Mouse (Mus musculus) embryonic fibroblast, embryonic 13.5 days (primary cell): ENCODE results near the gene Cfap100. TPM values are rescaled to one million over a fixed set of nuclear protein-coding genes. Genes with fewer than 3 reads are reported as not detected.

ENCODE experiments used
- H3K27ac ChIP-seq: 2 replicates; pipeline ENCODE4 v1.5.1; 2012; ENCODE audit warnings: low read length, control low read depth, inconsistent platforms; ENCODE audit not compliant: insufficient read depth
- H3K4me1 ChIP-seq: 2 replicates; pipeline ENCODE4 v1.6.1; 2011; ENCODE audit warnings: low read length; ENCODE audit not compliant: control insufficient read depth, insufficient read depth
- H3K4me3 ChIP-seq: 2 replicates; pipeline ENCODE4 v1.5.1; 2011; ENCODE audit warnings: mild to moderate bottlenecking, control low read depth, low read length; ENCODE audit not compliant: insufficient read depth
- CTCF ChIP-seq: IDR thresholded peaks from 2 replicates; pipeline ENCODE4 v1.5.1; 2011; ENCODE audit warnings: mild to moderate bottlenecking, control low read depth, low read length, moderate library complexity, borderline replicate concordance; ENCODE audit not compliant: insufficient read depth
- POLR2A ChIP-seq: IDR thresholded peaks from 2 replicates; pipeline ENCODE4 v1.6.1; 2011; ENCODE audit warnings: low read depth, mild to moderate bottlenecking, control low read depth, low read length, moderate library complexity
- polyA plus RNA-seq: library from polyadenylated mRNA; stranded (reverse); fragments of >200 nt; gene quantifications from 2 replicates; pipeline ENCODE4 v1.2.4, GENCODE M21; 2011; ENCODE audit warnings: low read depth; ENCODE audit not compliant: missing spikeins, insufficient read length

Cfap100 gene
- polyA plus RNA-seq, 1 experiment: 0.95 TPM

DNA sequence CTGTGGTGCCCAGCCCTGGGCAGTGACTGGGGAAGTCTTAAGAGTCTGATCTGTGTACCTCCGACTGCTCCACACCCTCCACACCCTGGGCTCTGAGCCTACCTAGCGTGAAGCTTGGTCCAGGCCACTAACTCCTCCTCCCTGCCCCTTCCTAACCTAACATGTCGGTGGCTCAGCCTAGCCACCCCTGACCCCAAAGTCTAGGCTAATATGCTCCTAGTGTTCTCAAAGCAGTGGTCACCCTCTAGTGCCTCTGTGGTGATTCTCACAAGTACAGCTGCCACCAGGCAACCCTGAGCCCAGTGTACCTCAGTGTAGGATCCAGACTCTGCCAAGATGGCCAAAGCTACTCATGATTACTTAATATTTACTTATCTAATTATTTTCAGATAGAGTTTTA, 6.1 kb upstream of the Cfap100 start:
- Histone ChIP-seq H3K27ac (no peak overlapping the region), H3K4me1 (no peaks in the 10 kb centered on the region), H3K4me3 (no peak overlapping the region)
- TF ChIP-seq CTCF (no peak), POLR2A (no peak)

DNA sequence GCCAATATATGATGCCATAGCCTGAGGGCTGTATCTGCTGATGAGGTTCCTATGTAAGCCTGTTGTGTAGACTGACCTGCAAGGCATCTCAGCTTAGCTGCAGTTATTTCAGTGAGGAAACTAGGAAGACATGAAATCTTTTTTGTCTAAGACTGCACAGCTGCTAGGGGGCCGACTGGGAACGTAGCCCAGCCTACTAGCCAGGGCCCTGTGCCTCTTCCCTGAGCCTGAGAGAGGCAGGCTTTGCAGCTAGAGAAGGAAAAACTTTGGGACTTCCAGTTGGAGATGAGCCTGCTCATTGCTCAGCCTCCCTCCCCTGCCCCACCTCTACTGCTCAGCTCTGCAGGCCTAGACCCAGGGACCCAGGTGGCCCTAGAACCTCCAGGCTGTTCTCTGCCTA, 2.9 kb upstream of the Cfap100 start:
- H3K4me3 ChIP-seq: no peak overlapping the region
- H3K27ac ChIP-seq: no peak overlapping the region
- TF ChIP-seq POLR2A: no peak
- peaks cover 8% of the 10 kb centered on the region; the same call in 1 of the 2 replicates for H3K4me1 ChIP-seq

DNA sequence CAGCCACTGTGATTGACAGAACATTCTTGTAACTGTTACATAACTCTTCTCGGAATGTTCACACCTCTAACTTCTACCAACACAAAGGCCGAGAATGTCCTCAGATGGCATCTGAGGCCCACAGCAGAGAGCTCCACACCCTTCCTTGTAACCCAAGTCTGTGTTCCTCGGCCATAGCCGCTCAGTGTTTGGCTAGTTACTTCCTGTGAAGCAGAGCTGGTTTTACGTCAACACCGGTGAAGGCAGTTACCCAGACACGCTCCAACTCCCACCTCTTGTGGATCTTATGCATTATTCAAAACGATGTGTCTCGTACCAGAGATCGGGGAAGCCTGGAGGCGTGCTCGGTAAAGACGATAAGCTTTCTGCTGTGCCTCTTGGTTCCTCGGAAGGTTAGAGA, 1.3 kb upstream of the Cfap100 start:
- Histone ChIP-seq H3K4me3 (no peak overlapping the region), H3K27ac (no peak overlapping the region)
- TF ChIP-seq POLR2A (no peak), CTCF (no peak)

DNA sequence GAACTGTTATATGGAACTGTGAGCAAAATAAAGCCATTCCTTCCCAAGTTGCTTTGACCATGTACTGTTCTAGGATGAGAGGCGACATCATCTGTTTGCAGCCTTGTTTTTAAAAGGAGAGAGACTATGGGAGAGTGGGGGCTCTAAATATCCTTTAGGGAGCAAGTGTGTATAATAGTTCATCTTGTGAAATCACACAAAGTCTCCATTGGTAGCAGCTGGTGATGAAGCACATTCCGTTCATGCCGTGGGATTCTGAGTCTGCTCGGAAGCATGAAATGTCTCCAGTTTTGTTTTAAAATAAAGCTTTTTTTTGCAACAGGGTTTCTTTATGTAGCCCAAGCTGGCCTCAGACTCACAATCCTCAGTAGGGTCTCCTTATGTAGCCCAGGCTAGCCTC, 2.6 kb downstream of the Cfap100 start:
- Histone ChIP-seq H3K27ac (peak overlapping the region; percentile 82), H3K4me1 (peaks cover 13% of the 10 kb centered on the region; the same call in 1 of the 2 replicates), H3K4me3 (no peak overlapping the region)
- no peak for TF ChIP-seq CTCF
- no peak for TF ChIP-seq POLR2A

More for the DNA sequence above, 1.3 kb upstream of the Cfap100 start:
- peaks cover 13% of the 10 kb centered on the region; the same call in 1 of the 2 replicates for H3K4me1 ChIP-seq

DNA sequence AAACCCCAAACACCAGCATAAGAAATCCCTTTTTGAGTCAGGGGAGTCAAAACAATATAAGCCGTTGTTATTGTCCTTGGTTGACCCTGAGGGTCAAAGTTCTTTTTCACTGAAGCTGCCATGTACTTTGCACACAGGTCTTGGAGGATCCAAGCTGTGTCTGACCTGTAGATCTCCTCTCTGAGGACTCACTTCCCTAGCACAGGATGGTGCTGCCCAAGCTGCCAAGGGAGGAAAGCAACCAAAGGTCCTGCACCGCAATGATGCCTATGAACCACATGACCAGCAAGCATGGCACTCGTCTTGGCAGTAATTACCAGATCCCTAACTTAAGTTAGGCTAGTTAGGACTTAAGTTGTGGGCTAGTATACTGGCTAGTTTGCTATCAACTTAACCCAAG, 3.2 kb downstream of the Cfap100 start:
- Histone ChIP-seq H3K4me3 (no peak overlapping the region), H3K27ac (no peak overlapping the region; the same call in 1 of the 2 replicates), H3K4me1 (peaks cover 13% of the 10 kb centered on the region; the same call in 1 of the 2 replicates)
- TF ChIP-seq POLR2A: no peak
- no peak for TF ChIP-seq CTCF

DNA sequence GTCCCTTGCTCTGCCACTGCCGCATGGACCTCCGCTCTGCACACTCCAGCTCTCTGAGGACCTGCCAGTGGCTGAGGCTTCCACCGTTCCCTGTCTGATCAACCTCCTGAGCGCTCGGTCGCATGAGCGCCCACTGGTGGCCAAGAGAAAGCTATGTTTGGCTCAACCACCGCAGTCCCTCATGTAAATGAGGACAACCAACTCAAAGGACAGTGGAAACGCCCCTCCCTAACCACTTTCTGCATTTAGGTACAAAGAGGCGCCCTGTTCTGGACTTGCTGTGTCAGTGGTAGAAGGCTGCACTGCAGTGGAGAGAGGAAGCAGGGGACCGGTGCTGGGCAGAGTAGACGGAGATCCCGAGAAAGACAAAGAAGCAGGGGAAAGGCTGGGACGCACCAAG, 6.0 kb downstream of the Cfap100 start:
- Histone ChIP-seq H3K4me3 (no peak overlapping the region), H3K27ac (no peak overlapping the region), H3K4me1 (peaks cover 10% of the 10 kb centered on the region; the same call in 1 of the 2 replicates)
- TF ChIP-seq POLR2A: no peak
- TF ChIP-seq CTCF: peak; percentile 70; the same call in 1 of the 2 replicates

DNA sequence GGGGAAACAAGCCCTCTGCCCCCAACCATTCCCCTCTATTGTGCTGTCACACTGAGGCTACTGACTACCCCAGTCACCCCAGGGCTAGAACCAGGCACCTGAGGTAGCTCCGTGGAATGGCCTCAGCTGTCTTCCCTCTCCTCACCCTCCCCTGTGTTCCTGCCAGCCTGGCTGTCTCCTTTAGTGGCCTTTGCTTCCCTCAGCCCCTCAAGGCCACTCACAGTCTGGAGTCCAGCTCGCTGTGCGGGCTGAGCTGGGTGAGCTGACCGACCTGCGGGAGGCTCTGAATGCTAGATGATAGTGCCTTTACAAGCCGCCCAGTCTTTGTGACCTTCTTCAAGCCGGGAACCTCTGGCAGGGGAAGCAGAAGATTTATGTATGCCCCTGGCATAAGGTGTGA, 16.7 kb downstream of the Cfap100 start:
- no peak overlapping the region for H3K27ac ChIP-seq
- TF ChIP-seq POLR2A (no peak), CTCF (no peak)
- no peak overlapping the region for H3K4me3 ChIP-seq
- H3K4me1 ChIP-seq: no peaks in the 10 kb centered on the region

DNA sequence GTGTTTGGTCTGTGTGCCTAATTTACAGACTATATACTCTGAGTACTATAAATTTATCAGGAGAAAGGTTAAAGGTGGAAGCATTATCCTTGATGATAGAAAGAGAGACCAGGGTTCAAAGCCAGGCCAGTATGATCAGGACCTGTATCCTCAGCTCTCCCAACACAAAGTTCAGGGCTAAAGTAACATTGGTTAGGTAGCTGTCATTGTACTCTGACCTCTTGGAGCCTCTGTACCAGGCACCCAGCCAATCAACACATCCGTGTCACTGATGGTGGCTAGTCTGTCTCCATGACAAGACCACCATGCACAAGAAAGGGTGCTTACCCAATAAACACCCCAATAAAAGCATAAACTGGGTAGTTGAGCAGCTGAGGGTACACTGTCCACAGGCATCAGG, 17.6 kb downstream of the Cfap100 start:
- Histone ChIP-seq H3K27ac (no peak overlapping the region), H3K4me3 (no peak overlapping the region), H3K4me1 (no peaks in the 10 kb centered on the region)
- TF ChIP-seq CTCF (no peak), POLR2A (no peak)

DNA sequence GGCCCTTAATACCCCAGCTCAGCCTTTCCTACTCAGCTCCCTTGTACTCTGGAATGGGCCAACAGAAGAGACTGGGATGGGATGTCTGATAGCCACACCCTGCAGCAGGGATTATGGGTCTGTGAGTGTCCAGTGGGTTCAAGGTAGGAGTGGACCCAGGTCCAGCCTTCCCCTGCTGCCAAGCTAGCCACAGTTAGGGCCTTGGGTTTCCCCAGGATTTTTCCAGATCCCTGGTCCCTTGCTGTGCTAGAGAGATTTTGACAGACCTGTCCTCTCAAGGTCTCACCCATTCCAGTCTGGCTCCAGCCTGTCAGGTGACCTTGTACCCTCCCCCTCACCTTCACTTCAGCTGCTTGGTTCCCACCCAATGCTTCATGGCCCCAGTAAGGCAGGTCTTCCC, 20.0 kb downstream of the Cfap100 start:
- H3K4me1 ChIP-seq: no peaks in the 10 kb centered on the region
- no peak for TF ChIP-seq CTCF
- no peak overlapping the region for H3K4me3 ChIP-seq
- H3K27ac ChIP-seq: no peak overlapping the region

DNA sequence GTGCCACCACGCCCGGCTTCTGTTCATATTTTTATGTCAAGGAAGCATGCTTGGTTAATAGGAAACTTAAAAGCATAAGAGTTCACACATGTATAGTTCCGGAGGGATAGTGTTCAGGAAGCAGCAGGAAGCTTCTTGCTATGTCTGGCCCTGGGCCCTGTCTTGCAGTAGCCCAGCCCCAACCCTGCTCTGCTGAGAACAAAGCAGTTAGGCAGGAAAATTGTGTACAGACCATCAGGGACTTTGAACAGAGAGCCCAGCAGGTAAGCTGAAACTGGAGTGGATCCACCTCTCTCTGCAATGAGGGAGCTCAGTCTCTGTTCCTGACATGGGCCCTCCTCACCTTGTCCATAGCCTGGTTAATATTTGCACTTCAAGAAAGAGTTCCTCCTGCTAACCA, 31.3 kb downstream of the Cfap100 start:
- Histone ChIP-seq H3K27ac (no peak overlapping the region), H3K4me3 (no peak overlapping the region), H3K4me1 (no peaks in the 10 kb centered on the region)
- TF ChIP-seq POLR2A (no peak), CTCF (no peak)

DNA sequence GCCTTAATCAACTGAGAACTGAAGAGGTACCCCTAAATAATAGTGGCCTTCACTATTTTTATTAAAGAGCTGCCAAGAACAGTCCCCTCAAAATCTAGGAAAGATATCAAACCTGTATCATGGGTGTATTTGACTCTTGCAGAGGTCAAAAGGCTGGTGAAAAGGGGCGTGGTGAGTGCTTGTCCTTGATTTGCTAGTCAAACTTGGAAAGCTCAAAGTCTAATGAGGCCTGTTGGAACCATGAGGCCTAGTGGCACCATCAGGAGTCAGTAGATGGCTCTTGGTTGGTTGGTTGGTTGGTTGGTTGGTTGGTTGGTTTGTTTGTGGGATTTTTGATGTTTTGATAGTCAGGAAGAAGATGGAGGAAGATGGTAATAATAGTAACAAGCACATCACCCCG, 32.8 kb downstream of the Cfap100 start:
- no peak overlapping the region for H3K4me3 ChIP-seq
- no peak overlapping the region for H3K27ac ChIP-seq
- TF ChIP-seq CTCF: no peak
- TF ChIP-seq POLR2A: no peak
- H3K4me1 ChIP-seq: no peaks in the 10 kb centered on the region
